Mouse (Mus musculus): ENCODE results near the gene Rem2. TPM values are rescaled to one million over a fixed set of nuclear protein-coding genes. Genes with fewer than 3 reads are reported as not detected.

Rem2 gene
- 0.28 and 0.32 TPM in 2 replicates for polyA plus RNA-seq (2012; rRNA removed)

DNA sequence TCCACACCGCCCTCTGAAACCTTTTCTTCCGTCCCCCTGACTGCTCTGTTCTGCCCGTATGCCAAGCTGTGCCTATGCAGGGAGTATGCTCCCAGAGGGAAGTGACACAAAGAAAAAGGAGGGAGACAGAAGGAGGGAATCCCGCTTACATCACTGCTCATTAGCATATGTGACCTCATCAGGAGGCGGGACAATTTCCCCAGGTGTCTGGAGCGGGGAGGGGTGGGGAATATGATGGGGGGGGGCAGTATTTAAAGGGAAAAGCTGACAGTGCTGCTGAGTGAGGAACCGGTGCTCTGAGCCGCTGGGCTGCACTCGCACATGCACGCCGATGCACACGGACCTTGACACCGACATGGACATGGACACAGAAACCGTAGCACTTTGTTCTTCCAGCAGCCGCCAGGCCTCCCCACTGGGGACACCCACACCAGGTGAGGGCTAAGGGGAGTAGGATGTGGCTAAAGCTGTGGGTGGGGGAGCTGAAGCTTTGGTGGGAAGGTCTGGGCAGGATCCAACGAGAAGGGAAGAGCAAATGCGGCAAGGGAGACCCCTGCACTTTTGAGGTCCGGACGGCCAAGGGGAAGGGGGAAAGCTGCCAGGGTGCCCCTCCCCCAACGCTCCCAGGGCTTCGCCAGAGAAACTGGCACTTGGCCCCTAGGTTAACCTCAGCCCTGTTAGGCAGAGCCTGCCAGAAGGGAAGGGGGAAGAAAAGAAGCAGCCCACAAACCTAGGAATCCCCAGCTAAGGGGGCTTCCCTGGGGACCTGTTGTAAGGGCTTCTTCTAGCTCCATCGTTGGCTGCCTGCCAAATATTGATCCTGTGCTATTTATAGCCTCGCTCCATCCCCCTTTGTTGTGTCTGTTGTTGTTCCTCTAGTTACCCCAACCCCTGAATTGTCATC lies at the start of gene Rem2:
Gene Rem2, plus strand, starts transcription at position 160 of the 904 bp plus-strand sequence.
- peak; percentile 25 for DNase-seq (ENCODE audit: low spot score)

- DNase-seq (ENCODE audit: low spot score) = peak; percentile 88
These were observed 49.1 kb upstream of the Rem2 start, which contains the start of gene Mrpl52 for GRCm38 (mm10) chr14:54426689-54427398. Mrpl52 (plus strand) TSS chr14:54426909.

- no peak for DNase-seq (ENCODE audit: low spot score)
These were observed 48.2 kb upstream of the Rem2 start for GRCm38 (mm10) chr14:54427696-54428095.

DNA sequence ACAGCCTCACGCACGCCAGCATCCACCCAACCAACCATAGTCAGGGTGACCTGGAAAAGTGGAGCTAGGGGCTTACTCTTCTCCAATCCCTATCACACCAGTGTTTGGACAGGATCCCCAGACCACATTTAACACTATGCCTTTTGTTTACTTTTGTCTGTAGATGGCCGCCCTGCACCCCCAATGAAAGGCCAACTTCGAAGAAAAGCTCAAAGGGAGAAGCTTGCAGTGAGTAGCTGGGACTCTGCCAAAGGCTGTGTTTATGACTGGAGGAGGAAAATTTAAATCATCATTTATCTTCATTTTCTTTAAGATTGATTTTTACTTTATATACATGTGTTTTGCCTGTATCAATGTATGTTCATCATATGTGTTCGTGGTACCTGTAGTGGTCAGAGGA lies 47.5 kb upstream of the Rem2 start:
- DNase-seq (ENCODE audit: low spot score) = no peak

DNA sequence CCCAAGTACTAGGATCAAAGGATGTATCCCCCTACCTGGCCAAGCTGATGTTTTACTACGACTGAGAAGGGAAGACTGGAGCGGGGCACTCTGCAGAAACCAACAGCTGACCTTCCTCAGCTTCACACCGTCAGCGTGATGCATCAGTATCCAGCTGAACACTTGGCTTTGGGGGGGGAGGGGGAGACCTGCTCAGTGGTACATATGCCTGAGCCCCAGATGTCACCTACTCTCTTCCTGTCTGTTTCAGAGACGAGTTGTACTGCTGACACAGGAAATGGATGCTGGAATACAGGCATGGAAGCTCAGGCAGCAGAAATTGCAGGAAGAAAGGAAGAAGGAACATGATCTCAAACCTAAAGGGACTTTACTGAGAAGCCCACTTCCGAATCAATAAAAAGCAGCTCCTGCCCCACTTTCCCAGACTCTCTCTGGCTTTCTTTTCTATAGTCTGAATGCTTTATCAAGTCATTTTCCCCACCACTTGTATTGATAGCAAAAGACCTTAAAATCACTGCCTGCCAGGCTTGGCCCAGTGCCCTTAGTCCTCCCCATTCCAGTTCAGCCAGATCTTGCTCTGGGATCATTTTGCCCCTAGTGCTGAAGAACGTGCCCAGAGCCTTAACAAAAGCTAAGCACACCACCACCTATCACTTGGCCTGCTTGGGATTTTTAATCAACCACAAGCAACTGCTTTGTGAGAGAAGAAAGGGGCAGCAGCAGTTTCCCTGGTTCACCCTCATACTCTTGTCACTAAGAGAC lies 46.4 kb upstream of the Rem2 start:
- DNase-seq (ENCODE audit: low spot score) = no peak

DNA sequence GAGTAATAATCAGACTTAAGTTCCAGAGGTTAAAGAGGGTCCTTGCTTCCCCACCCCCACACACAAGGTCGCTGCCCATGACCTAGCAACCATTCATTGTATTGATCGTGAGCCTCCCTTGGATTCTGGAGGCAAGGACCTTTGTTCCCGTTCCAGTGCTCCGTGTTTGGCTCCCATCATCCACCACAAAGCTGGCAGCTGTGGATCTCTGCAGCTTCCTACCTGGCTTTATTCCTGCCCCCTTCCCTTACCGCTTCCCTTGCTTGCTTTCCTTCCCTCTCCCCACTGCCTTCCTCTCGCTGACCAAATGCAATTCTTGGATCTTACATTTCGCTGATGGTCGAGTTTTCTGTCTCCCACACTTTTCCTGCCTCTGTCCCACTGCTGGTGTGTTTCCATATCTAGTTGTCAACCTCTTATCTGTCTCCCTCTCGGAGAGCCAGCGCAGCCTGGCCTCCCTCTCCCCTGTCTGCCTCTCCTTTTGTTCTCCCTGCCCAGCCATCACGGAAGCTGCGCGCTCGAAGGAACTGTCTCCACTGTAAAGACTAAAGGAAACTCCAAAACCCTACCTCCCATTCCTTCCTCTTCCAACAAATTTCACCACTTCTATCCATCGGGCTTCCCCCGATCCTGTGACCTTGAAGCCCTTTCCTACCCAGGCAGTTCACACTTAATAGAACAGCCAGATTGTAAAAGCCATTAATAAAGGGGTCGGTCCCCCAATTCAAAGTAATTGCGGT lies 45.3 kb upstream of the Rem2 start:
- DNase-seq (ENCODE audit: low spot score) = no peak

GRCm38 (mm10) chr14:54431334-54432077 lies 44.4 kb upstream of the Rem2 start, which contains the start of gene Mmp14:
Mmp14 (plus strand) TSS chr14:54431612.
- DNase-seq (ENCODE audit: low spot score) = peak; percentile 52

DNA sequence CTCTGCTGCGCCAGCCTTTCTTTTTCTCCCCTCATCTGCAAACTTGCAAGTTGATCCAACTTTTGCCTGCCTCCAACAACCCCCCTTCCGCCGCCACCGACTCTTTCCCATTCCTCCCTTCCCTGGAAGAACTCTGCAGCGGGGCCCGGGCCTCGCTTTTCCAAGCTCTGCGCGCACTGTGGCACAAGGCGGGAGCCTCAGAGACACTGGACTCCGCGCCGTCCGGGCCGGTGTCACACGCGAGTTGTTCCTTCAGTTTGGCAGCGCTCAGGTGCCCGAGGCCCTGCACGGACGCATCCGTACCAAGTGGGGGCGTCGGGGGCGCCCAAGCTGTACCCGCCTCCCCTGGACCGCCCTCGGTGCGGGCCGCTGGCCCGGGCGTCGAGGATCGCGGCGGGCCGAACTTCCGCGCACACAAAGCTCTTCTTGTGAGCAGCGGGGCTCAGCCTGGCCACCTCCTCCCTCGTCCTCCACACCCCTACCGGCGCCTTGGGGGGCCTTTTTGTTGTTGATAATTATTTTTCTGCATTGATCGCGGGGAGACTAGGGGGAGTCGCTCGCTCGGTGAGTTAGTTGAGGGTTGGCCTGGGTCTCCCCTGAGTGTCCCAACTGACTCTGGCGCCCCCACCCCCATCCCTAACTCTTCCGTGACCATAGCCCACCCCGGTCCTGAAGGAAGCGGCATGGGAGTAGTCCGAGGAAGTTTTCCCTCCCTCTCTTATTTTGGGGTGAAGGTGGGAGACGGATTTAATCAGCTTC lies 43.6 kb upstream of the Rem2 start:
- DNase-seq (ENCODE audit: low spot score) = peak; percentile 54

DNA sequence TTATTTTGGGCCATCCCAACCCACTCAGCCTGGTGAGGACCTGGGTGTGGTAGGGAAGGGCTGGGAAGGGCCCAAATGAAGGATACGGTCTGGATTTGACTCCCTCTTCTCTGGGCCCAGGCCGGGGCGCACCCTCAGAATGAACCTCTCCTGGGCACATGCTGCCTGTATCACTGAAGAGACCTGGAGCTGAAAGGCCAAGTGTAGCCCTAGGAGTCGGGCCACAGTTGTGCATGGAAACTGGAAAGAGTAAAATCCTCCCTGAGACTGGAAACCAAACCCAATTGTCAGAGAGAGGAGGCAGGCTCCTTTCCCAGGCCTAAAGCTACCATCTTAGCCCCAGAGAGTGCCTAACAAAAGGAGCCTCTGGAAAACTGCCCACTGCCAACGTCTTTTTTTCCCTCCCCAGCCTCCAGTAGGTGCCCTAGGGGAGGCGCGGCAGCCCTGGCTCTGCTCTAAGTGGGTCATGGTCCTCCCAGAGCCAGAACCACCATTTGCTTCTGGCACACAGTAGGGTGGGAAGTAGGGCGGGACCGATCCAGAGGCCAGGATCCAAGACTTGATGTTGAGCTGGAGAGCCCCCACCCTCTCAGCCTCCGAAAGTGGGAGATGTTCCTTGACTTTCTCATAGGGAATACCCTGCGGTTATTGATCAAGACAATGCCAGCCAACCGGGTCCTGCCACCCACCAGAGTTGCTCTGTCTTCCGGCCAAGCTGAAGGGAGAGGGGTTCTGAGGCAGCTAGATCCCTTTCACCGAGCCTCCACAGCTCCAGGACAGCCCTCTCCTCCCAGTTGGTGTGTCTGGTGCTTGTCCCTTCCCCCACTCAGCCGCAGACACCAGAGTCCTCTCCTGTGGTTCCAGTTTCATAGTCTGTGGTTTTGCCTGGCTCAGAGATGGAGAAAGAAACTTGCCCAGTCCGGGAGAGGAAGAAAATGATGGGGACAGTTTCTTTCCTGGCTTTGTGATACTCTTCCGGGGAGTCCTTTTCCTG lies 42.8 kb upstream of the Rem2 start:
- DNase-seq (ENCODE audit: low spot score) = no peak

- DNase-seq (ENCODE audit: low spot score) = no peak
These were observed 41.9 kb upstream of the Rem2 start for GRCm38 (mm10) chr14:54433941-54434531.

DNA sequence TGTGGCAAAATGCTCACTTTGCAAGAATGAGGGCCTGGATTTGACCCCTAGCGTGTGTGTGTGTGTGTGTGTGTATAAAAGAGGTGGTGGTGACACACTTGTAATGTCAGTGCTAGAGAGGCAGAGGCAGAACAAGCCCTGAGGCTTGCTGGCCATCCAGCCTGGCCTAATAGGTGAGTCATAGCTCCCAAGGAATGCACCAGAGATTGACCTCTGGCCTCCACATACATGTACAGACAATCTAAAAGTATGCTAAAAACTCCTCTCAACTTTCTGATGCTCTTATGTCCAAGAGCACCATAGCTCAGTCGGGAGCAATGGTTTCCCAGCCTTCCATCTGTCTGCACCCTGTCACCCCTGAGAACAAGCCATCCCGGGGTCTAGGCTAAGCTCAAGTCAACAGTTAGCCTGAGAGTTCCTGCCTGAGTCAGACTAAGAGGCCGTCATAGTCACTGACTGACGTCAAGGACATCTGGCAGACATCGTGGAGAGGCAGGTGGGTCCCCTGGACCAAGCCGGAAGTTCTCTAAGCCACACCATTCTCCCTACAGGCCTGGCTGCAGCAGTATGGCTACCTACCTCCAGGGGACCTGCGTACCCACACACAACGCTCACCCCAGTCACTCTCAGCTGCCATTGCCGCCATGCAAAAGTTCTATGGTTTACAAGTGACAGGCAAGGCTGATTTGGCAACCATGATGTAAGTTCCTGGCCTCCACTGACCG lies 40.5 kb upstream of the Rem2 start:
- DNase-seq (ENCODE audit: low spot score) = no peak

- no peak for DNase-seq (ENCODE audit: low spot score)
These were observed 36.7 kb upstream of the Rem2 start for GRCm38 (mm10) chr14:54439155-54439554.

- DNase-seq (ENCODE audit: low spot score) = no peak
These were observed 36.3 kb upstream of the Rem2 start for GRCm38 (mm10) chr14:54439610-54440009.

GRCm38 (mm10) chr14:54440538-54440937 lies 35.4 kb upstream of the Rem2 start:
- no peak for DNase-seq (ENCODE audit: low spot score)

- no peak for DNase-seq (ENCODE audit: low spot score)
These were observed 34.5 kb upstream of the Rem2 start for GRCm38 (mm10) chr14:54441365-54441764.

- no peak for DNase-seq (ENCODE audit: low spot score)
These were observed 33.4 kb upstream of the Rem2 start for GRCm38 (mm10) chr14:54442548-54442947.

- no peak for DNase-seq (ENCODE audit: low spot score)
These were observed 32.7 kb upstream of the Rem2 start for GRCm38 (mm10) chr14:54443196-54443595.

Data from urinary bladder, adult 2 months (tissue).